Mouse (Mus musculus) thymus, adult 18-20 months (tissue): Measurements from ENCODE around the gene Ndufs7.
A peak's percentile ranks its signal among the peaks of the same experiment; 100 is the strongest.

ENCODE experiments used
- DNase-seq, 2 experiments: peaks; one replicate each; pipeline ENCODE4 v3.0.0; 2022; ENCODE audit warnings: mixed read lengths in 2 of 2

Gene Ndufs7

GRCm38 (mm10) chr10:80262776-80263365, 13.9 kb downstream of the Ndufs7 start:
- no peak for DNase-seq

DNA sequence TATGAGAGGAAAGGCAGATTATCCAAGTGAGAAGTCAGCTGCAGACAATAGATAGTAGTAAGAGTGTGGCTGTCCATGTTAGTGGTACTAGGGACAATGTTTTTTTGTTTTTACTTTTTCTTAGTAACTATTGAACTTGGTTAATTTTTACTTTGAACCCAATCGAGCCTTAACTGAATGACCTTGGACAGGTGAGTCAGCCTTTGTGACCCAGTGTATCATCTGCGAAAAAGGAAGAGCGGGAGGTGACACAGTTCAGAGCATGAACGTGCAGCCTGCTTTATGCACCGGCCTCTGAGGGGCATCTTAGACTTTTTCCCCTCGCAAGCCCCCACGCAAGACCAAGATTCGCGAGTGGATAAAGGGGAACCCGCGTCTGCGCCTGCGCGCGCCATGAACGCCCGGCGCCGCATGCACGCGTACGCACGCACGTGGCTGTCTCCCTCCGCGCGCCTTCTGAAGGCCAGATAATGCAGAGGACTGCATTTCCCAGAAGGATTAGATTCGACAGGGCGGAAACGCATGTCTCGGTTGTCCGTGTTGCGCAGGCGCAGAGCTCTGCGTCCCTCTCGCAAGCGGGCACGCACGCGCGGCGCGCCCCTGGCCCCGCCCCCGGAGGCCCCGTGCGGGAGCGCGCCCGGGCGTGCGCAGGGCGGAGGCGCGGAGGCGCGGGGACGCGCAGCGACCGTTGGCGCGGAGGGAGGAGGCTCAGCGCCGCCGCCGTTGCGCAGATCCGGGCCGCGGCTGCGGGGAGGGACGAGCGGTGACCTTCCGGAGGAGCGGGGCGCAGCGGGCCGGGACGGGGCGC, 15.6 kb downstream of the Ndufs7 start:
- DNase-seq: peak; percentile 98 to 99

- DNase-seq: no peak
These were observed 16.2 kb downstream of the Ndufs7 start for GRCm38 (mm10) chr10:80265149-80265486.

DNA sequence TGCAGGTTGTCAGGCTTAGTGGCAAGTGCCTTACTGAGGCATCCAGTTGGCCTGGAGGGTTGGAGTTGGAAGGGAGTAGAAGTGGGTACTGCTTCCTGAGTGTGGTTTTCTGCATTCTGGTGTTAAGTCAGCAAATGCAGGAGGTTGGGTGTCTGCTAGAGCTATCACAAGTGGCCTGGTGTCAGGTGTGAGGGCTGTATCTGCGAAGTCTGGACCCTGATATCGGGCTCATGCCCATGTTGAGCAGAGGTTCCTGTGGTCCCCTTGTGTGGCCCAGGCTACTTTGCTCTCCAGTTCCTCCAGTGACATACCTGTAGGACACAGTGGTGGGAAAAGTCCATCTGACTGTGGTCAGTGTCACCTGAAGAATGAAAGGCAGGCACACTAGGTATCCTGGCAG, 21.2 kb downstream of the Ndufs7 start:
- DNase-seq: no peak

DNA sequence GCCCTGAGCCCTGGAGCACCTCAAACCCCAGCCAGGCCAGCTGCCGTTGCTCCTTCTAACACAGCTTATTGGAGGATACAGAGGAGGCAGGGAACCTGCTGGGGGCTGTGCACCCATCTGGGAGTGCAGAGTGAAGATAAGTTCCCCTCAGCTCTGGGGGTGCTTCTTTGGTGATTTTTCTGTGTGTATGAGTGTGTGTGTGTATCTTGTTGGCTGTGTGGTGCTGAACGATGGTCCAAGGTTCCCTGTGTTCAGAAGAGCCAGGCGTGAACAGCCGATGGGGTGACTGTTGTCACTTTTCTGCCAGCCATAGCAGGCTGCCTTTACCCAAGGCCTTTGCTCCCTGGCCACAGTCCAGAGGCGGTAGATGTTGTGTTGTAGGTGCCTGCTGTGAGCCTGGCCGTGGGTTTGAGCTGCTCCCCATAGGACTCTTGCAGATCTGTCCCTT, 21.8 kb downstream of the Ndufs7 start:
- DNase-seq: no peak

- DNase-seq: no peak
These were observed 22.4 kb downstream of the Ndufs7 start for GRCm38 (mm10) chr10:80271186-80271843.

GRCm38 (mm10) chr10:80271870-80272585, 23.1 kb downstream of the Ndufs7 start:
- no peak for DNase-seq

DNA sequence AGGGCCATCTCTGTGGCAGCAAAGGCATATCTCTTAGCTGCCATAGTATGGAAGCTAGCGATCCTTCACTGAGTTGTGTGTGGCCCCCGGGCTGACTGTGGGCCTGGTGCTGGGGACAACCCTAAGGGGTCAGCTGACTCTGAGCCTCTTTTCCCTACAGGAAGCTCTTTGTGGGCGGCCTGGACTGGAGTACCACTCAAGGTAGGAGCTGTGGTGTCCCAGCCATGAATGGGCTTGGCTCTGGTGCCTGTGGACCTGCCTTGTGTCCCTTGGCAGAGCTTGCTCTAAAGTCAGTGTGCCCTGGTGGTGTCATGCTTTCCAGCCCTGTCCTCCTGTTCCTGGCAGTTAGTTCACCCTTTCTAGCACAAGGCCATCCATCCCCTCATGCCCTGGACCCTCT, 24.9 kb downstream of the Ndufs7 start:
- DNase-seq: no peak

GRCm38 (mm10) chr10:80276238-80276637, 27.3 kb downstream of the Ndufs7 start:
- no peak for DNase-seq

DNA sequence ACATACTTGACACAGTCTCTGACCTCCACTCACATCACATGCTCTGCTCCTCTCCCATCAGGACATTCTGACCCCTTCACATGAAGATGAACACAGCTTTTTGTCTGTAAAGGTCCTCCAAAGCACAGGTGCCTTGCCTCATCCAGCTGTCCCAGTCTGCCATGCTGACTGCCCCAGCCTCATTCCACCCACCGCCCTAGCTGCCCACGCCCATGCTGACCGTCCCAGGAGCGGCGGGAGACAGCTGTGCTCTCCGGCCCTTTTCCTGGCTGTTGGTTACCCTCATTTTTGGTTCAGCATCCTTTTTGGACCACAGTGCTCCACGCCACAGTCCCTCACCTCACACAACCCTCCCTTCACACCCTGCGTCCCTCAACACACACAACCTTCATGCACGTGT, 29.5 kb downstream of the Ndufs7 start:
- DNase-seq: no peak

GRCm38 (mm10) chr10:80279273-80279672, 30.4 kb downstream of the Ndufs7 start:
- DNase-seq: no peak

- no peak for DNase-seq
These were observed 32.4 kb downstream of the Ndufs7 start for GRCm38 (mm10) chr10:80281304-80281703.

GRCm38 (mm10) chr10:80281921-80282371, 33.0 kb downstream of the Ndufs7 start:
- DNase-seq: no peak

DNA sequence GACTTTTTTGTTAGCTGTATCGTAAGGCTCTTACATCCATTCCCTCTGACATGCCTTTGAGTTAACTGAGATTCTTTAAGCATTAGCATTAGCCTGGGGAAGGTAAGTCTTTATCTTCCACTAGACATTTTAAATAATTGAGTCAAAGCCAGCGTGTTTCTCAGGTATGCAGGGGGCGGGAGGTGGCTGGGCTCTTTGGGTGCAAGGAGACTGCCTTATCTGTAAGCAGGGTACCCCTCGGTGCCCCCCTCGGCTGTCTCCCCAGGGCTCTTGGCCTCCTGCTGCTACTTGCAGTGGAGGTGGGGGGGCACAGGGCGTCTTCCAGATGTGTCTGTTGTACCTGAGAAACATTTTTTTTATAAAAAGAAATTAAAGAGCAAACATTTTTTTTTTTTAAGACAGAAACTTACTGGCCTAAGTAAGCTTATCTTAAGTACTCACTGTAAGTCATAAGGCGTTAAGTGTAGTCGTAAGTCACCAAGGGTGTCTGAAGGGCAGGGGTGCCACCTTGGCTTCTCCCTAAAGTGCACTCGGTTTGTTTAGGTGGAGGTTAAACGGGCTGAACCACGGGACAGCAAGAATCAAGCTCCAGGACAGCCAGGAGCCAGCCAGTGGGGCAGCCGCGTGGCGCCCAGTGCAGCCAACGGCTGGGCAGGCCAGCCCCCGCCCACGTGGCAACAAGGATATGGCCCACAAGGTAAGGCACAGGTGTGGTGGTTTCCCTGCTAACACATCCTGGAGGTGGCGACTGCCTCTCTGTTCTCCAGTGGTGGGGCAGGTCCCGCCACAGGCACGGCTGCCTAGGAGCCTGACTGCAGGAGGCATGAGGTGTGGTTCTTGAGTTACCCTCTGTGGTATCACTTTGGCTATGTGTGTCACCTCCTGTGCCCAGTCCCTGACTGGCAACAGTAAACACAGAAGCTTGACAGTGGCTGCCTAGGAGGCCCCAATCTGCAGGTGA, 33.8 kb downstream of the Ndufs7 start:
- no peak for DNase-seq

- DNase-seq: no peak
These were observed 36.5 kb downstream of the Ndufs7 start for GRCm38 (mm10) chr10:80285222-80286070.

- DNase-seq: no peak
These were observed 39.2 kb downstream of the Ndufs7 start for GRCm38 (mm10) chr10:80288097-80288496.

- no peak for DNase-seq
These were observed 39.7 kb downstream of the Ndufs7 start for GRCm38 (mm10) chr10:80288657-80289056.

DNA sequence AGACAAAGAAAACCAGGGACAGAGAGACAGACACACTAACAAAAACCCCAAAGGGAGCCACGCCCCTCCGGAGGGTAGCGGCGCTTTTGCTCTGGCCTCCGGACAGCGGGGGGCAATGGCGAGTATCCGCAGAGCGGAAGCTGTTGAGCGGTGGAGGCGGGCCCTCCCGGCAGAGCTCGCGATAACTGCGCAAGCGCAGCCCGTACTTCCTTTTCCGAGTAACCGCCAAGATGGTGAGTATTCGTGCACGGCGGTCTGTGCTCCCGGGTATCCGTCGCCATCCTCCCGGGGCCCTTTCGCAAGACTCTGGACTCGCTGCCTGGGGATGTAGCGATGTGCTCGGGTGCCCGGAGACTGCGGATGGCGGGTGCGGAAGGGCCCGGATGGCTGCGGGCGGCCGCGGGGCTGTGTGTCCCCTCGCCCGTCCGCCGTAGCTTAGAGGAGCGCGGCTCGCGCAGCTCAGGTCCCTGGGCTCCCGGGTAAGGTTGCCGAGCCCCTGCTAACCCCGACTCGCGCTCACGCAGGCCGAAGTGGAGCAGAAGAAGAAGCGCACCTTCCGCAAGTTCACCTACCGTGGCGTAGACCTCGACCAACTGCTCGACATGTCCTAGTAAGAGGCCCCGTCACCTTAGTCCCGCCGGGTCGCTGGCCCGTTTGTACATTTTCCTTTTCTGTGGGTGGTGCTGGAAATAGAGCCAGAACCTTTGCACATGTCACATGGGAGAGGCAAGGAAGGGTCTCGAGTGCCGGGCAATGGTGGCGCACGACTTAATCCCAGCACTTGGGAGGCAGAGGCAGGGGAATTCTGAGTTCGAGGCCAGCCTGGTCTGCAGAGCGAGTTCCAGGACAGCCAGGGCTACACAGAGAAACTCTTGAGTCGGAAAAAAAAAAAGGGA, 43.6 kb downstream of the Ndufs7 start, which contains the start of gene Rps15:
TSS of gene Rps15 (plus strand) at position 203 of the 896 bp plus-strand sequence.
- peak; percentile 88 to 89 for DNase-seq

- DNase-seq: no peak
These were observed 44.4 kb downstream of the Ndufs7 start for GRCm38 (mm10) chr10:80293325-80293724.

DNA sequence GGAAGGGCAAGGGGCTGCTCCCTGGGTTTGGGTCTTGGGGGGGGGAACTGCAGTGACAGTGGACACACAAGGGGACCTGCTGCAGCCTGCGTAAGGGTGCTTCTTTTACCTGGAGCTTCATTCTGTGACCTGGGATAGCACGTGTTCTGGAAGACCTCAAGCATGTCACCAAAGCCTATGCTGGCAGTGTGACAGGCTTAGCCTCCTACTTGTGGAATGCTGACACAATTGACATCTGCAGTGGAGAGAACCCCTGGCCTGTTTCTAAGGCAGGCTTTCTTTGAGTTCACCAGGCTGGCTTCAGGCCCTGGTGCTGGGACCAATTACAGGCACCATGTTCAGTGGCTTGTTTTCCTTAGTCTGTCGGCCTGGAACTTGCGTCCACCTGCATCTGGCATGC, 45.4 kb downstream of the Ndufs7 start:
- no peak for DNase-seq
